Mouse (Mus musculus) spleen, adult 2 months (tissue): Measurements from ENCODE around the gene Gpr68.

Experiments
- CTCF ChIP-seq: fragments of 200-500 bp; IDR thresholded peaks from 2 replicates; pipeline ENCODE4 v1.5.1; 2011; ENCODE audit warnings: mild to moderate bottlenecking, inconsistent platforms; ENCODE audit not compliant: insufficient read depth, insufficient read length, insufficient replicate concordance; ENCODE audit errors: extremely low read depth
- POLR2A ChIP-seq: fragments of 200-500 bp; IDR thresholded peaks from 2 replicates; pipeline ENCODE4 v1.6.1; 2011; ENCODE audit warnings: low read depth, low read length, inconsistent platforms

- peak; percentile 82 for TF ChIP-seq CTCF
- TF ChIP-seq POLR2A, result no peak
These were observed 44.4 kb upstream of the Gpr68 start for GRCm38 (mm10) chr12:100952193-100952931.
